Mouse (Mus musculus): Measurements from ENCODE around the gene Dach1.

The Dach1 gene

DNA sequence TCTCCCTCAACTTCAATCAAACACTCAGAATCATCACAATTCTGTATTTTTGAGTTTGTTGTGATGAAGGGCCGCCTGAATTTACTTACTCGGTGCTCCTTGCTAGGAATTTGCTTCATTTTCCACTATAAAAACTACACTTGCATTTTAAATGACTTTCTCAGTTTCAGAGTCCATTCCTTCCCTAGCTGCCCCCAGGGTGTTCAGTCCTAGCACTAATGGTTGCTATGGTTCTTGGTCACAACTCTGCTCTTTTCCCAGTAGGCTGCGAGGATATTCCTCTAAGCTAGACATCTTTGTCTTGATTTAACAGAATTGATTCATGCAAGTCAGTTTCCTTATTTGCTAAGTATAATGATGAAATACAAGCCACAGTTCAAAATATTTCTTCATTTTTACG, 319.1 kb downstream of the Dach1 start:
- DNase-seq (ENCODE audit: low spot score in 2 of 2): no peak

DNA sequence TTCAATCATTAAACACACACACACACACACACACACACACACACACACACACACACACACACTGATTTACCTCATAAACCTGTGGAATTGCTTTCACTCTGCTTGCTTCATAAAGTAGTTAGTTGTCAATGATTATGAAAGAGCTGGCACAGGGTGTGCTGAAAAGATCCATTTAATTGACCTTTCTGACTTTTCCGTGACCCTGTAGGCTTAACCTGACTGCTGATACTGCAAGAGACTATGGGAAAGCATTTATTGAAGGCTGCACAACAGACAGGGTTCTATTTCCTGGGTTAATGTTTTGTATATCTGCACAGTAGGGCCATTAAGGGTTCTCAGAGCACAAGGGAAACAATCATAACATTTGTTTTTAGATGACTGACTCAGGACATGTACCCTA, 321.9 kb downstream of the Dach1 start:
- DNase-seq (ENCODE audit: low spot score in 2 of 2): no peak

DNA sequence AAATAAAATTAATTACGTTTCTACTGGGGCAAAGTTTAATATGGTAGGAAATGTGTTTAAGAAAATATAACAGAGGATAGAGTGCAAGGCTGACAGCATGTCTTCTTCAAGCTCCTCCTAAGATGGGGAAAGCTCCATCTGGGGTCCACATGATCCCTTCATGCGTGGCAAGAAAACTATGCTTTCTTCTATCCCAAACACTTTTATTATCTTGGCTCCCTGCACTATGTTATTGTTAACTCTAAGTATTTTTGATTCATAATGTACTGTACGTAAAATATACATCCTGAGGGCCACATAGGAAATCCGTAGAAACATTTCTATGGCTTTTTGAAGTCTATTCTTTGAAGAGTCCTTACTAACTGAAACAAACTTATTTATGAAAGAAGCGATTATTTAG, 330.3 kb downstream of the Dach1 start:
- DNase-seq (ENCODE audit: low spot score in 2 of 2): no peak

DNA sequence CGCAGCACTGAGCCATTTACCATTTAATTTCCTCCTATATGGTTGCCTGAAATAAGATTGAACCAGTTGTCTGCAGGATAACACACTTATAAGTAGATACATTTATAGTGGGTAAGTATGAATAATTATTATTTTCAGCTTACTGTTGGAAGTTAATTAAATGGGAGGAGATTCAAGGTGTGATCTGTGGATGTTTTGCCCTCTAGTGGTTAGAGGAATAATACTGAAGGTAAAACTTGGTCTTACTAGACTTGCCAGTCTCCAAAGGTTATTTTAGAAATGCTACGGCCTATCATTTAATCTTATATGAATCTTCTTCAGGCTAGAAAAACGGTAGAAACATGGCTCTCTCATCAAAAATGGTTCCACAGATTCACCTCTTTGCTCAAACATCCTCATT, 339.7 kb downstream of the Dach1 start:
- no peak for DNase-seq (ENCODE audit: low spot score in 2 of 2)

DNA sequence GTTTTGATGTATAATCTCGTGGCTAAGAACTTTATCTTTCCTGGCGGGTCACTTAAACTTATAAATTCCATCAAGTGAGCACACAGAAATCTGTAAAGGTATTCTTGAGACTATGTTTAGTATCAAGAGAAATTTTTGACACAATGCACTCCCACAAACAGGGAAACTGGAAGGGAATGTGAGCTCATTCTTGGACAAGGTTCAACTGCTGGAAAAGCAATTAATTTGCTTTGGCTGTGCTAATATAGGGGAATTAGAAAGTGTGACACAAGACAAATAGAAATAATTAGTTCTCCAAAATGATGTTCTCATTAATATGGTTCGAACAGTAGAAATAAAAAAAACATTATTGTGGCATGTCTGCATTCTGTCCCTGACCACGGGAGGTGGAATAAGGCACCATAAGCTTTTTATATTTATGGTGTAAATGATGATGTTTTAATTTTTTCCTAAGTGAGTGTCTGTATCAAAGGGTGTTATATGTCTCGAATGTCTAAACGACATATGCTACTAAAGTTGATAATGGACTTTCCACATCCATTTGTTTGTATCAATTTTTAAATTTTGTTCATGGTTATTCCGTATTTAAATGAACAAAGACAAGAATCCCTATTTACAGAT, 354.9 kb downstream of the Dach1 start:
- DNase-seq (ENCODE audit: low spot score in 2 of 2): no peak

DNA sequence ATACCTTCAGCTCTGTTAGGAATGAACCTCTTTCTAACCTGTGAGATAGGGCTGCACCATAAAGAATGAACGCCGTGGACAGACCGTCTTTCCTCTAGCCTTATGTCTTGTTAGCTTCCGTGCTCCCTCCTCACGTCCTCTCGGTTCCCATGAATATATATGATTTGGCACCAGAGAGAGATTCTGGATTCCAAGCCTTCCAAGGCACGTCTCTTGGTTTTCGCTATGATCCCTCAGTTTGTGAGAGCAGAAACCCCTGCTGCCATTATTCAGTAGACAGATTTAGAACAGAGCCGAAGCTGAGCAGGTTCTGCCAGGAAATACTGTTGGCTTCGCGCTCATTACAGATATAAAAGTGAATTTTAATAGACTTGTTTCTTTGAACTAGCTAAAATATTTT, 356.0 kb downstream of the Dach1 start:
- peak in 1 of 2 experiments; percentile 6 for DNase-seq (ENCODE audit: low spot score in 2 of 2)

DNA sequence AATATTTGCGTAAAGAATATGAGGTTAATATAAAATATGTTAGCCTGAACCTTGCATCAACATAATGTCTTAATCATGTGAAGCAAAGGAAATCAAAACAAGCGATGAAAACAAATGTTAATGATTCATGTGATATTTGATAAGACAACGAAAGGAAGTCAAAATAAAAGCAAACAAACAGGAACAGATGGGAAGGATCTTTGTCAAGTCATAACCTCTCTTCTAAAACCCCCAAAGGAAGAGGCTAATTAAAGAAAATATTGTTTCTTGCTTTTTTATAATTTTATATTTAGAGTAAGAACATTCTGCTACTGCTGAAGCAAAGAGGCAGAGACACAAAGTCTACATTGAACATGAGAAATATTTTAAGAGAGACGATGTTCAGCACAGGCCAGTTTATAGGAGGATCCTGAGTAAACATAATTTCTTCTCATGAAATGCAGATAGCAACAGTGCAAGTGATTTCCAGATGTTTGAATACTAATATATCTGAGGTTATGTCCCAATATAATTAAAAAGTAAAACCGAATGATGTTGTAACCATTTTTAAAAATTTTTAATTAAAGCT, 374.1 kb downstream of the Dach1 start:
- DNase-seq (ENCODE audit: low spot score in 2 of 2): no peak

DNA sequence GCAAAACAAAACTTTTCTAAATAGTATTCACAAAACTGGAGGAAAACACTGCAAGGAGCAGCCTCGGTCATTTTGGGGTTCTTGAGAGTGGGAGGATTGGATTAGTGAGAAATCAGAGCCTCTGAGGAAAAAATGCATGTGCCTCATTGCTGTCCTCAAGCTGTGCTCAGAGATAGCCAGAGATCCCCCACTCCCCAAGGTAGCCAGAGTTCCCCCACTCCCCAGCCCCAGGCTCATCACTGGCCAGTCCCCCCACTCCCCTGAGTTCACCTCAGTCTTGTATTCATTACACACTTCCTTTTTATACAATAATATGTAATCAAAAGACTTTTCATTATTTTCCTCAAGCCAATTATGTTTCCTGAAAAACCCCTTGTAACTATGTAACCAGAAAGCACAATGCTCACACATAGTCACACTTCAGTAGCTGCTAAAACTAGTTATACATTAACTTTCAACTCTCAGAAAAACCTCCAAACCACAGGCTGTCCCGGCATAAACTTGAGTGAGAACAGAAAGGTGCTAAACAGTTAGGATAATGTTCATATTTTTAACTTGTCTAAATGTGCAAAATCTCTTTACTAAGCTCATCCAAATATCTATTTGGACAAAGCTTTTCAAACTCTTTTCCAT, 395.3 kb downstream of the Dach1 start:
- no peak for DNase-seq (ENCODE audit: low spot score in 2 of 2)

DNA sequence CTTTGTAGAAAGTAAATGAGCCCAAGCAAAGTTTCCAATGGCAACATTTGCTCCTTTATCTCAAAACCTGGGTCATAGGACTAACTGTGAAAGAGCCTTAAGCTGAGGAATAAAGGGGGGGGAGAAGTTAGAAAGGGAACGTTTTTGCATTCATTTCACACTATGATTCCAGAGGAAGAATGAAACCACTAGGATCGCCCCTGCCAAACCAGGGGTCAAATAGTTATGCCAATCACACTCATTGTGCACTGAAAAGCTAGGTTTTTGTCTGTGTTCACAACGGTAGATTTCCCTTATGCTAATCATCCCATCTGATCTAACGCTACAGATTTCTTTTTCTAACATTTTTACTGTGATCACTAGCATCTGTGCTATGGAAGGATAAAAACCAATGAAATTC, 415.2 kb downstream of the Dach1 start:
- no peak for DNase-seq (ENCODE audit: low spot score in 2 of 2)

DNA sequence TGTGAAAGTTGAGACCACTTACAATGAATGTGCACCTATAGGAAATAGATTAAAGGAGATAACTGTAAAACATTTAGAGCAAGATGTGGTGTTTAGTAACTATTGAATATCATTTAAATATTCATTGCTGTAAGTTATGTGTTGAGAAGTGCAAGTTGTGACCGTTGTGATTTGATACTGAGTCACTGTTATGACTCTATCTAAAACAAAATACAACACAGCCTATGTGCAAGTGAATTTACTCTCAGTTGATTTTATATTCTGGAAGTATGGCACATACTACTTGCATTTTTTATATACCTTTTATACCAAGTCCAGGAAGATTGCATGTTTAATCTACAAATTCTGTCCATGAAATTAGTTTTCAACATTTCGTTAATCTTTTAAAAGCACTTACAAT, 415.6 kb downstream of the Dach1 start:
- no peak for DNase-seq (ENCODE audit: low spot score in 2 of 2)

DNA sequence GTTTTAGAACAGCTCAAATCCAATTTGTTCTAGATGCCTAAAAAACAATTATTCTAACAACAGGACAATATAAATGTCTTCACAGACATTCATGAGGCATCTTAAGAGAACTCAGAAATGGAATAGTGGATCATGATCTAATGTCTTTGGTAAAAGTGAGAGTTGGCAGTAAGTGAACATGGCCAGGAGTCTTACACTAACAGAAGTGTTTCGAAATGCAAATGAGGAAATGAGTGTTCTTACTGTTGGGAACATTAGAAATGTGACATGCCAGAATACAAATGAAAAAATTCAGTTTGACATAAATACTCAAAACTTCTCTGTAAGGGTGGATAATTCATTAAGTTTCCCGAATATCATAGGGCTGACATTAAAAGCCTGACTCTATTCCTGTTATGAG, 426.3 kb downstream of the Dach1 start:
- DNase-seq (ENCODE audit: low spot score in 2 of 2): no peak

DNA sequence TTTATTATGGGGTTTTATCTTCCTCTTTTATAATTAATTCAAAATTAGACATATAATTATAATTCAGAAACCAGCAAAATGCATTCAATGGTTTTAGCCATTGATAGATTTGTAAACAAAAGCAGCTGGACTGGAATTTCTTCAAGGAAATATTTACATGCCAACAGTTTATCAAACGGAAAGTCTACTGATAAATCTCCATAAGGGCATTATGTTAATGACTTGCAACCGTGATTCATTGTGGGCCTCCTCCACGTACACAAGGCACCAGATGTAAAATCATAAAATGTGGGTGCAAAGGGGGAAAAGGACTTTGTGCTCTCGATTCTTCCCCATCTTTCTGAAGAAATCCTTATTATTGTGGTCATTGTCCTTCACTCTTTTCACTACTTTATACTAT, 426.8 kb downstream of the Dach1 start:
- no peak for DNase-seq (ENCODE audit: low spot score in 2 of 2)

Data from frontal cortex, postnatal 10 days (tissue).